Mouse (Mus musculus): ENCODE results near the gene Gm7324.
"Not testable (repeated sequence)": the region's sequence is repeated elsewhere in the genome, so short reads cannot be mapped to it uniquely, and the experiment has no call there.

Gene Gm7324

GRCm38 (mm10) chr14:43697621-43698020 is at the start of gene Gm7324:
Gm7324 (plus strand) TSS chr14:43697828.
- DNase-seq = not testable (repeated sequence)

- not testable (repeated sequence) for DNase-seq
These were observed 20.5 kb upstream of the Gm7324 start, which contains the start of gene Gm8165 for GRCm38 (mm10) chr14:43677099-43677498. Gm8165 (minus strand) TSS chr14:43677199.

GRCm38 (mm10) chr14:43727385-43727784 is 29.8 kb downstream of the Gm7324 start, which contains the start of gene Gm16506:
Gm16506 (minus strand) TSS chr14:43727485.
- DNase-seq = not testable (repeated sequence)

GRCm38 (mm10) chr14:43747566-43747965 is 49.9 kb downstream of the Gm7324 start, which contains the start of gene Gm6526:
Gm6526 (plus strand) TSS chr14:43747866.
- not testable (repeated sequence) for DNase-seq
